Mouse (Mus musculus) CH12.LX (cell line): Measurements from ENCODE around the gene Map3k14. TPM values are rescaled to one million over a fixed set of nuclear protein-coding genes. Genes with fewer than 3 reads are reported as not detected.
A peak's percentile ranks its signal among the peaks of the same experiment; 100 is the strongest.

Source experiments
- DNase-seq: peaks from one replicate; pipeline ENCODE4 v3.0.0-alpha.2; 2013; ENCODE audit errors: extremely low read depth
- H3K27ac ChIP-seq: 2 replicates; pipeline ENCODE4 v1.5.1; 2012; ENCODE audit warnings: low read depth, mild to moderate bottlenecking, control low read depth, moderate library complexity; ENCODE audit not compliant: insufficient read depth
- H3K27me3 ChIP-seq: replicated peaks from 2 replicates; pipeline ENCODE3; 2012; ENCODE audit warnings: inconsistent platforms
- H3K36me3 ChIP-seq, 2 experiments: replicated peaks in 1 of 2; 2 replicates each; pipeline versions ENCODE3 to v1.6.1; 2012; ENCODE audit warnings: inconsistent platforms in 1 of 2, low read length in 1 of 2, mild to moderate bottlenecking in 1 of 2, mixed read lengths in 1 of 2, moderate library complexity in 1 of 2; ENCODE audit not compliant: control insufficient read depth in 1 of 2, insufficient read depth in 1 of 2
- H3K4me1 ChIP-seq, 2 experiments: 2 replicates each; pipeline ENCODE4 v1.6.1; 2012; ENCODE audit warnings: inconsistent platforms in 1 of 2, moderate library complexity in 1 of 2; ENCODE audit not compliant: insufficient read depth in 2 of 2, control insufficient read depth in 1 of 2
- H3K4me2 ChIP-seq: 2 replicates; pipeline ENCODE4 v1.6.1; 2012; ENCODE audit warnings: low read depth, mild to moderate bottlenecking, control low read depth; ENCODE audit not compliant: poor library complexity, insufficient read depth, severe bottlenecking
- H3K4me3 ChIP-seq, 3 experiments: fragments of 150-350 bp in 1 of 3; sonication (generic) in 1 of 3; replicated peaks in 1 of 3; 2 replicates each; pipeline versions ENCODE3 to v1.5.1; 2011 to 2012; ENCODE audit warnings: low read depth in 2 of 3, low read length in 2 of 3, mild to moderate bottlenecking in 2 of 3, moderate library complexity in 2 of 3, control low read depth in 1 of 3, improper control_type of control experiment in 1 of 3, inconsistent platforms in 1 of 3, mixed read lengths in 1 of 3; ENCODE audit not compliant: poor library complexity in 1 of 3
- H3K79me2 ChIP-seq: replicated peaks from 2 replicates; pipeline ENCODE4 v1.6.1; 2012; ENCODE audit warnings: mild to moderate bottlenecking, moderate library complexity; ENCODE audit not compliant: control insufficient read depth, poor library complexity, insufficient read depth, severe bottlenecking; ENCODE audit errors: extremely low read depth
- H3K9ac ChIP-seq: 2 replicates; pipeline ENCODE4 v1.6.1; 2012; ENCODE audit warnings: low read depth, mild to moderate bottlenecking, control low read depth, moderate library complexity; ENCODE audit not compliant: insufficient read depth
- H3K9me3 ChIP-seq: replicated peaks from 2 replicates; pipeline ENCODE3; 2012; ENCODE audit warnings: low read length, inconsistent platforms, mixed read lengths
- BHLHE40 ChIP-seq: IDR thresholded peaks from 2 replicates; pipeline ENCODE4 v1.6.1; 2011; ENCODE audit warnings: mild to moderate bottlenecking, low read depth, low read length, improper control_type of control experiment
- CHD1 ChIP-seq: IDR thresholded peaks from 2 replicates; pipeline ENCODE4 v1.6.1; 2012; ENCODE audit warnings: low read depth, low read length, improper control_type of control experiment, inconsistent platforms
- CHD2 ChIP-seq: IDR thresholded peaks from 2 replicates; pipeline ENCODE4 v1.6.1; 2011; ENCODE audit warnings: low read length, improper control_type of control experiment
- CTCF ChIP-seq, 2 experiments: IDR thresholded peaks in 1 of 2; conservative IDR thresholded peaks in 1 of 2; 2 replicates each; pipeline ENCODE4 v1.5.1; 2011 to 2012; ENCODE audit warnings: low read depth in 2 of 2, low read length in 2 of 2, improper control_type of control experiment in 1 of 2, inconsistent platforms in 1 of 2, mild to moderate bottlenecking in 1 of 2, moderate library complexity in 1 of 2
- EP300 ChIP-seq: IDR thresholded peaks from 2 replicates; pipeline ENCODE4 v1.6.1; 2011; ENCODE audit warnings: low read length, improper control_type of control experiment
- ETS1 ChIP-seq: conservative IDR thresholded peaks from 2 replicates; pipeline ENCODE4 v1.6.1; 2012; ENCODE audit warnings: low read depth, mild to moderate bottlenecking, inconsistent platforms, low read length, improper control_type of control experiment, moderate library complexity
- HCFC1 ChIP-seq: IDR thresholded peaks from 2 replicates; pipeline ENCODE4 v1.6.1; 2012; ENCODE audit warnings: low read depth, mild to moderate bottlenecking, inconsistent platforms, low read length, improper control_type of control experiment
- JUND ChIP-seq: conservative IDR thresholded peaks from 2 replicates; pipeline ENCODE4 v1.6.1; 2011; ENCODE audit warnings: low read depth, low read length, improper control_type of control experiment
- MAX ChIP-seq: IDR thresholded peaks from 2 replicates; pipeline ENCODE4 v1.6.1; 2011; ENCODE audit warnings: low read length, improper control_type of control experiment
- MEF2A ChIP-seq: IDR thresholded peaks from 2 replicates; pipeline ENCODE4 v1.6.1; 2014; ENCODE audit warnings: low read depth, mild to moderate bottlenecking, inconsistent platforms, low read length, improper control_type of control experiment, borderline replicate concordance
- MXI1 ChIP-seq: IDR thresholded peaks from 2 replicates; pipeline ENCODE4 v1.6.1; 2011; ENCODE audit warnings: mild to moderate bottlenecking, low read depth, low read length, improper control_type of control experiment
- MYC ChIP-seq: IDR thresholded peaks from 2 replicates; pipeline ENCODE4 v1.6.1; 2011; ENCODE audit warnings: low read depth, mild to moderate bottlenecking, improper control_type of control experiment, low read length
- NELFE ChIP-seq: IDR thresholded peaks from 2 replicates; pipeline ENCODE4 v1.6.1; 2011; ENCODE audit warnings: low read depth, low read length, improper control_type of control experiment
- NRF1 ChIP-seq: IDR thresholded peaks from 2 replicates; pipeline ENCODE4 v1.6.1; 2014; ENCODE audit warnings: low read depth, mild to moderate bottlenecking, inconsistent platforms, low read length, improper control_type of control experiment, moderate library complexity
- PAX5 ChIP-seq: IDR thresholded peaks from 2 replicates; pipeline ENCODE4 v1.6.1; 2012; ENCODE audit warnings: low read length, inconsistent platforms, mixed read lengths
- POLR2A ChIP-seq: IDR thresholded peaks from 2 replicates; pipeline ENCODE4 v1.6.1; 2011; ENCODE audit warnings: low read depth, mild to moderate bottlenecking, improper control_type of control experiment, low read length
- RAD21 ChIP-seq: IDR thresholded peaks from 2 replicates; pipeline ENCODE4 v1.6.1; 2011; ENCODE audit warnings: low read depth, mild to moderate bottlenecking, low read length, improper control_type of control experiment, moderate library complexity
- SIN3A ChIP-seq: IDR thresholded peaks from 2 replicates; pipeline ENCODE4 v1.6.1; 2012; ENCODE audit warnings: low read length, improper control_type of control experiment, inconsistent platforms
- SMC3 ChIP-seq: IDR thresholded peaks from 2 replicates; pipeline ENCODE4 v1.6.1; 2011; ENCODE audit warnings: low read depth, low read length, improper control_type of control experiment
- TCF12 ChIP-seq: IDR thresholded peaks from 2 replicates; pipeline ENCODE4 v1.6.1; 2014; ENCODE audit warnings: low read depth, mild to moderate bottlenecking, inconsistent platforms, low read length, improper control_type of control experiment
- UBTF ChIP-seq: IDR thresholded peaks from 2 replicates; pipeline ENCODE4 v1.6.1; 2012; ENCODE audit warnings: low read depth, mild to moderate bottlenecking, inconsistent platforms, low read length, improper control_type of control experiment, moderate library complexity
- ZC3H11A ChIP-seq: IDR thresholded peaks from 2 replicates; pipeline ENCODE4 v1.6.1; 2012; ENCODE audit warnings: low read depth, mild to moderate bottlenecking, inconsistent platforms, low read length, improper control_type of control experiment
- ZKSCAN1 ChIP-seq: IDR thresholded peaks from 2 replicates; pipeline ENCODE4 v1.6.1; 2012; ENCODE audit warnings: low read depth, inconsistent platforms, low read length, improper control_type of control experiment, borderline replicate concordance
- ZMIZ1 ChIP-seq: IDR thresholded peaks from 2 replicates; pipeline ENCODE4 v1.6.1; 2012; ENCODE audit warnings: low read depth, mild to moderate bottlenecking, inconsistent platforms, low read length, improper control_type of control experiment
- dilution Hi-C: fragments of 300-500 bp; cut with MboI; formaldehyde crosslinking; loops from 2 replicates; pipeline ENCODE4 v1.14.3; 2020; ENCODE audit warnings: low sequenced_read_pairs; ENCODE audit not compliant: extremely low pct_unique_long_range_greater_than_20kb, extremely low pct_ligation_motif_present
- in situ Hi-C: fragments of 300-500 bp; cut with MboI; formaldehyde crosslinking; loops from 3 replicates; pipeline ENCODE4 v1.14.3; 2019; ENCODE audit warnings: low sequenced_read_pairs, low pct_ligation_motif_present, low pct_unique_long_range_greater_than_20kb, mixed read lengths
- polyA plus RNA-seq: library from polyadenylated mRNA; unstranded; fragments of >175 nt; gene quantifications from 2 replicates; pipeline ENCODE4 v1.2.1, GENCODE M21; 2012; ENCODE audit warnings: low read depth; ENCODE audit not compliant: insufficient read length
- total RNA-seq, 2 experiments: library from RNA; depleted of rRNA; stranded (reverse); fragments of 300-350 nt in 1 of 2; fragments of >200 nt in 1 of 2; gene quantifications; 2 replicates each; pipeline ENCODE4 v1.2.3; 2012 to 2014

Map3k14 gene
- total and polyA plus RNA-seq, 3 experiments, result 4.5 to 11.2 (median 9.9) TPM

GRCm38 (mm10) chr11:103173041-103173770 lies 94.1 kb downstream of the Map3k14 start:
- peak overlapping the region; percentile 99 for H3K27ac ChIP-seq
- H3K4me1 ChIP-seq, result peaks cover 26 to 87% of the 10 kb centered on the region in 2 experiments
- dilution Hi-C loops, result no loop called here
- peak overlapping the region; percentile 58 for H3K9ac ChIP-seq
- TF ChIP-seq CTCF (conservative IDR thresholded peaks at IDR 0.05 in 1 of 2, IDR thresholded peaks at IDR 0.05 in 1 of 2; ENCODE audit: low read depth in 2 of 2, low read length in 2 of 2) (no peak), MXI1 (peak; percentile 52), MYC (peak; percentile 62; the same call in 1 of the 2 replicates), EP300 (0 out of 2 replicates have a peak, but pooled peaks have one; percentile 29), SMC3 (no peak), MAX (peak; percentile 65; the same call in 1 of the 2 replicates), ETS1 (no peak), ZKSCAN1 (no peak), ZC3H11A (no peak), JUND (no peak), CHD1 (no peak), BHLHE40 (no peak), SIN3A (0 out of 2 replicates have a peak, but pooled peaks have one; percentile 21), CHD2 (peak; percentile 24; the same call in 1 of the 2 replicates), NRF1 (0 out of 2 replicates have a peak, but pooled peaks have one; percentile 38), POLR2A (no peak), HCFC1 (no peak)
- no peaks in the 10 kb centered on the region for H3K27me3 ChIP-seq
- DNase-seq, result no peak
- H3K79me2 ChIP-seq, result peaks cover 52% of the 10 kb centered on the region
- no peaks in the 10 kb centered on the region for H3K36me3 ChIP-seq
- H3K4me2 ChIP-seq, result peak overlapping the region; percentile 93
- in situ Hi-C loops, result loop anchor here (5.0 to 25.0 kb wide), 3 partner anchors 99 to 389 kb away; no protein-coding TSS in a partner anchor
- no peaks in the 10 kb centered on the region for H3K9me3 ChIP-seq
- H3K4me3 ChIP-seq, result peak overlapping the region; percentile 69 to 79 (median 78)

GRCm38 (mm10) chr11:103172392-103173040 lies 94.8 kb downstream of the Map3k14 start:
- peak overlapping the region; percentile 99 for H3K27ac ChIP-seq
- H3K27me3 ChIP-seq, result no peaks in the 10 kb centered on the region
- peaks cover 46% of the 10 kb centered on the region for H3K79me2 ChIP-seq
- peak; percentile 20 for DNase-seq
- dilution Hi-C loops (no loop called here), in situ Hi-C loops (loop anchor here (5.0 to 25.0 kb wide), 3 partner anchors 100 to 390 kb away; no protein-coding TSS in a partner anchor)
- peak overlapping the region; percentile 58 for H3K9ac ChIP-seq
- H3K36me3 ChIP-seq, result no peaks in the 10 kb centered on the region
- H3K9me3 ChIP-seq, result no peaks in the 10 kb centered on the region
- peaks cover 22 to 80% of the 10 kb centered on the region in 2 experiments for H3K4me1 ChIP-seq
- H3K4me2 ChIP-seq, result peak overlapping the region; percentile 93
- TF ChIP-seq RAD21 (no peak), POLR2A (peak; percentile 64), MEF2A (peak; percentile 5; the same call in 1 of the 2 replicates), UBTF (peak; percentile 6; the same call in 1 of the 2 replicates), PAX5 (no peak), ZMIZ1 (no peak; the same call in 1 of the 2 replicates), TCF12 (peak; percentile 12; the same call in 1 of the 2 replicates), MYC (0 out of 2 replicates have a peak, but pooled peaks have one; percentile 13), NELFE (peak; percentile 6; the same call in 1 of the 2 replicates), NRF1 (peak; percentile 4; the same call in 1 of the 2 replicates)
- H3K4me3 ChIP-seq, result peak overlapping the region; percentile 69 to 79 (median 78)
